Mouse (Mus musculus) spleen, adult 2 months (tissue): ENCODE measurements around the gene Zfp280d.

Experiments
- CTCF ChIP-seq: fragments of 200-500 bp; IDR thresholded peaks from 2 replicates; pipeline ENCODE4 v1.5.1; 2011; ENCODE audit warnings: mild to moderate bottlenecking, inconsistent platforms; ENCODE audit not compliant: insufficient read depth, insufficient read length, insufficient replicate concordance; ENCODE audit errors: extremely low read depth
- POLR2A ChIP-seq: fragments of 200-500 bp; IDR thresholded peaks from 2 replicates; pipeline ENCODE4 v1.6.1; 2011; ENCODE audit warnings: low read depth, low read length, inconsistent platforms

GRCm38 (mm10) chr9:72273646-72274410, 832 bp upstream of the Zfp280d start:
- no peak for TF ChIP-seq POLR2A
- TF ChIP-seq CTCF: no peak
